Mouse (Mus musculus): Measurements from ENCODE around the gene Dnm3. TPM values are rescaled to one million over a fixed set of nuclear protein-coding genes. Genes with fewer than 3 reads are reported as not detected.

The Dnm3 gene
- polyA plus RNA-seq, 1 experiment from 2014 or later, result 1.5 TPM

DNA sequence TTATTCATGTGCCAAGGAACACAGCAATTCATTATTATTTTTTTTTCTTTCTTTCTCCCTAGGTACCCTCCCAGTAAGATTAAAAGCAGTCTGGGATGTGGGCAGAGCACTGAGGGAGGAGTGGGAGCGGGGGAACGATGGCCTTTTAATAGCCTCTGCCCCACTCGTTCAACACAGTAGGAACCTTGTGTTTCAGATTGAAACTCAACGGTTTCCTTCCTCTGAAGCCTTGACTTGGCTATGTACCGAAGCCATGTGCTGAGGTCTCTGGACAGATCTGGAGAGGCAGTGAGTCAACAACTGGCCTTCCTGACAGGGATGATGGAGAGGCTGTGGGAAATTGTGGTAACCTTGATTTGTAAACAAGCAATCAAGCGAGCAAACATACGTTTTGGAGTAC lies 438.0 kb downstream of the Dnm3 start:
- Histone ChIP-seq H3K36me3 (ENCODE audit: control insufficient read depth, insufficient read depth, low read length) (no peaks in the 10 kb centered on the region), H3K27me3 (ENCODE audit: control insufficient read depth, insufficient read depth, low read length) (no peaks in the 10 kb centered on the region), H3K27ac (ENCODE audit: low read depth, low read length) (peak overlapping the region; percentile 46), H3K4me2 (no peak overlapping the region), H3K4me3 (ENCODE audit: low read depth, low read length) (no peak overlapping the region), H3K9ac (ENCODE audit: low read depth, low read length) (no peak overlapping the region), H3K9me3 (replicated peaks; ENCODE audit: control insufficient read depth, low read length) (no peaks in the 10 kb centered on the region), H3K4me1 (ENCODE audit: control insufficient read depth, insufficient read depth, low read length) (peaks cover 2% of the 10 kb centered on the region; the same call in 1 of the 2 replicates)
- 41% methylated on average over 7 of the region's 7 CpGs for WGBS (ENCODE audit: insufficient replicate concordance)
- ATAC-seq (replicated peaks; ENCODE audit: insufficient number of reproducible peaks, low FRiP score, low TSS enrichment), result no peak

DNA sequence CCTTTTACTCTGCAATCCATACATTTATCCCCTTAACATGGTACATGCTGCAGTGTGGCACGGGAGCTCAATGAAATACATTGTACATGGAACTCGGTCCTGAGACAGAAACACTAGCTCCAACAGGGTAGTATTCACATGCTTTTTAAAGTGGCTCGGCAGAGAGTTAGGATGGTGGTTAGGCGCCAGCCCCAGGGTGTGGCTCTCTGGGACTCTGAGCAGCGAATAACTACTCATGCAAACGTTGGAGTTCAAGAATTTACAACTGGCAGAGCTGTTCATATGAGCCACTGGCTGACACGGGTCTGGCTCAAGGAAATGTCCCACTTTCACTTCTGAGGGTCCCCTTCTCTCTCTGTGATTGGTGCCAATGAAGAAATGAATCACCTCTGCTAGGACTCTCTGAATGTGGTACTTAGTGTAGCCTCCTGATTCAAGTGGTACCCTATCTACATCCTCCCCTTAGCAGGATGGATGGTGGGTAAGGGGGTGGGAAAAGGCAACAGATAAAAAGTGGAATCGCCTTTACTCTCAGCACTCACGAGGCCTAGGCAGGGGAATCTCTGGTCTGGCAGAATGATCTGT lies 438.7 kb downstream of the Dnm3 start:
- WGBS (ENCODE audit: insufficient replicate concordance), result 53% methylated on average over 9 of the region's 9 CpGs
- Histone ChIP-seq H3K4me2 (no peak overlapping the region), H3K9ac (ENCODE audit: low read depth, low read length) (no peak overlapping the region), H3K36me3 (ENCODE audit: control insufficient read depth, insufficient read depth, low read length) (no peaks in the 10 kb centered on the region), H3K4me3 (ENCODE audit: low read depth, low read length) (no peak overlapping the region), H3K27me3 (ENCODE audit: control insufficient read depth, insufficient read depth, low read length) (no peaks in the 10 kb centered on the region), H3K27ac (ENCODE audit: low read depth, low read length) (peak overlapping the region; percentile 76), H3K4me1 (ENCODE audit: control insufficient read depth, insufficient read depth, low read length) (peaks cover 2% of the 10 kb centered on the region; the same call in 1 of the 2 replicates), H3K9me3 (replicated peaks; ENCODE audit: control insufficient read depth, low read length) (no peaks in the 10 kb centered on the region)
- ATAC-seq (replicated peaks; ENCODE audit: insufficient number of reproducible peaks, low FRiP score, low TSS enrichment), result no peak

GRCm38 (mm10) chr1:162038431-162038830 lies 439.4 kb downstream of the Dnm3 start:
- H3K36me3 ChIP-seq (ENCODE audit: control insufficient read depth, insufficient read depth, low read length), result no peaks in the 10 kb centered on the region
- H3K4me1 ChIP-seq (ENCODE audit: control insufficient read depth, insufficient read depth, low read length), result peaks cover 2% of the 10 kb centered on the region; the same call in 1 of the 2 replicates
- H3K27me3 ChIP-seq (ENCODE audit: control insufficient read depth, insufficient read depth, low read length), result no peaks in the 10 kb centered on the region
- H3K27ac ChIP-seq (ENCODE audit: low read depth, low read length), result peak overlapping the region; percentile 76
- ATAC-seq (replicated peaks; ENCODE audit: insufficient number of reproducible peaks, low FRiP score, low TSS enrichment), result no peak
- H3K4me2 ChIP-seq, result no peak overlapping the region
- H3K4me3 ChIP-seq (ENCODE audit: low read depth, low read length), result no peak overlapping the region
- WGBS (ENCODE audit: insufficient replicate concordance), result 46% methylated on average over 5 of the region's 5 CpGs
- no peak overlapping the region for H3K9ac ChIP-seq (ENCODE audit: low read depth, low read length)
- no peaks in the 10 kb centered on the region for H3K9me3 ChIP-seq (replicated peaks; ENCODE audit: control insufficient read depth, low read length)

DNA sequence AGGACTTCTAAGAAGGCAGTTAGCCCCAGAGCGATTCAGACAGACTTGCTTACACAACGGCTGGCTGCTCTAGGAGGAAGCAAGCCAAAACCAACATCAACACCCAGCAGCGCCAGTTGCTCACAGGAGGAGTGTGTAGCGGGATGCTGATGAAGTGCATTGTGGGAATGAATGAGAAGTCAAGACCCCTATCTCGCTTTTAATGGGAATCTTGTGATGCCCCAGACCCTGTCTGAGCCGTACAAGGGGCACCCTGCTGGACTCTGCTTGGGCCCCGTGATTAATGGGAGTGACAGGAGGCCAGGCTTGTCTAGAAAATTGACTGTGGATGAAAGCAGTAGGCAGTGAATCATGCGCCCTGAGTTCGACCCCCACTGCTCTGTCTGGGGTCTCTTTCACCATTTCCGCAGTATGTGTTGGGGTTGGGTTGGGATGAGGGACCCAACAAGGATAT lies 439.8 kb downstream of the Dnm3 start:
- no peak overlapping the region for H3K4me3 ChIP-seq (ENCODE audit: low read depth, low read length)
- H3K27me3 ChIP-seq (ENCODE audit: control insufficient read depth, insufficient read depth, low read length), result no peaks in the 10 kb centered on the region
- no peak overlapping the region for H3K4me2 ChIP-seq
- H3K36me3 ChIP-seq (ENCODE audit: control insufficient read depth, insufficient read depth, low read length), result no peaks in the 10 kb centered on the region
- no peak overlapping the region for H3K9ac ChIP-seq (ENCODE audit: low read depth, low read length)
- no peak; the same call in 1 of the 2 replicates for ATAC-seq (replicated peaks; ENCODE audit: insufficient number of reproducible peaks, low FRiP score, low TSS enrichment)
- H3K27ac ChIP-seq (ENCODE audit: low read depth, low read length), result peak overlapping the region; percentile 76
- H3K9me3 ChIP-seq (replicated peaks; ENCODE audit: control insufficient read depth, low read length), result no peaks in the 10 kb centered on the region
- H3K4me1 ChIP-seq (ENCODE audit: control insufficient read depth, insufficient read depth, low read length), result peaks cover 2% of the 10 kb centered on the region; the same call in 1 of the 2 replicates
- 57% methylated on average over 10 of the region's 10 CpGs for WGBS (ENCODE audit: insufficient replicate concordance)

- no peak for ATAC-seq (replicated peaks; ENCODE audit: insufficient number of reproducible peaks, low FRiP score, low TSS enrichment)
- 0 out of 2 replicates have a peak, but pooled peaks cover 2% of the 10 kb centered on the region for H3K9me3 ChIP-seq (replicated peaks; ENCODE audit: control insufficient read depth, low read length)
- peaks cover 2% of the 10 kb centered on the region; the same call in 1 of the 2 replicates for H3K4me1 ChIP-seq (ENCODE audit: control insufficient read depth, insufficient read depth, low read length)
- WGBS (ENCODE audit: insufficient replicate concordance), result 67% methylated on average over 6 of the region's 6 CpGs
- no peak overlapping the region for H3K9ac ChIP-seq (ENCODE audit: low read depth, low read length)
- H3K4me2 ChIP-seq, result no peak overlapping the region
- no peaks in the 10 kb centered on the region for H3K36me3 ChIP-seq (ENCODE audit: control insufficient read depth, insufficient read depth, low read length)
- H3K27ac ChIP-seq (ENCODE audit: low read depth, low read length), result peak overlapping the region; percentile 76
- H3K27me3 ChIP-seq (ENCODE audit: control insufficient read depth, insufficient read depth, low read length), result no peaks in the 10 kb centered on the region
- H3K4me3 ChIP-seq (ENCODE audit: low read depth, low read length), result no peak overlapping the region
Observed at GRCm38 (mm10) chr1:162037185-162037765, 440.6 kb downstream of the Dnm3 start.

GRCm38 (mm10) chr1:162036461-162036835 lies 441.4 kb downstream of the Dnm3 start:
- WGBS (ENCODE audit: insufficient replicate concordance), result 36% methylated on average over 5 of the region's 5 CpGs
- Histone ChIP-seq H3K9ac (ENCODE audit: low read depth, low read length) (no peak overlapping the region), H3K9me3 (replicated peaks; ENCODE audit: control insufficient read depth, low read length) (0 out of 2 replicates have a peak, but pooled peaks cover 2% of the 10 kb centered on the region), H3K4me1 (ENCODE audit: control insufficient read depth, insufficient read depth, low read length) (peaks cover 2% of the 10 kb centered on the region; the same call in 1 of the 2 replicates), H3K27me3 (ENCODE audit: control insufficient read depth, insufficient read depth, low read length) (no peaks in the 10 kb centered on the region), H3K27ac (ENCODE audit: low read depth, low read length) (peak overlapping the region; percentile 65), H3K4me2 (no peak overlapping the region), H3K36me3 (ENCODE audit: control insufficient read depth, insufficient read depth, low read length) (no peaks in the 10 kb centered on the region), H3K4me3 (ENCODE audit: low read depth, low read length) (no peak overlapping the region)
- ATAC-seq (replicated peaks; ENCODE audit: insufficient number of reproducible peaks, low FRiP score, low TSS enrichment), result no peak

- WGBS (ENCODE audit: insufficient replicate concordance), result 84% methylated on average over 6 of the region's 6 CpGs
- Histone ChIP-seq H3K27me3 (ENCODE audit: control insufficient read depth, insufficient read depth, low read length) (no peaks in the 10 kb centered on the region), H3K4me3 (ENCODE audit: low read depth, low read length) (no peak overlapping the region), H3K27ac (ENCODE audit: low read depth, low read length) (peak overlapping the region; percentile 65), H3K4me1 (ENCODE audit: control insufficient read depth, insufficient read depth, low read length) (peaks cover 2% of the 10 kb centered on the region; the same call in 1 of the 2 replicates), H3K9ac (ENCODE audit: low read depth, low read length) (no peak overlapping the region), H3K4me2 (no peak overlapping the region), H3K9me3 (replicated peaks; ENCODE audit: control insufficient read depth, low read length) (0 out of 2 replicates have a peak, but pooled peaks cover 2% of the 10 kb centered on the region), H3K36me3 (ENCODE audit: control insufficient read depth, insufficient read depth, low read length) (no peaks in the 10 kb centered on the region)
- no peak for ATAC-seq (replicated peaks; ENCODE audit: insufficient number of reproducible peaks, low FRiP score, low TSS enrichment)
Observed at GRCm38 (mm10) chr1:162035800-162036460, 441.9 kb downstream of the Dnm3 start.

DNA sequence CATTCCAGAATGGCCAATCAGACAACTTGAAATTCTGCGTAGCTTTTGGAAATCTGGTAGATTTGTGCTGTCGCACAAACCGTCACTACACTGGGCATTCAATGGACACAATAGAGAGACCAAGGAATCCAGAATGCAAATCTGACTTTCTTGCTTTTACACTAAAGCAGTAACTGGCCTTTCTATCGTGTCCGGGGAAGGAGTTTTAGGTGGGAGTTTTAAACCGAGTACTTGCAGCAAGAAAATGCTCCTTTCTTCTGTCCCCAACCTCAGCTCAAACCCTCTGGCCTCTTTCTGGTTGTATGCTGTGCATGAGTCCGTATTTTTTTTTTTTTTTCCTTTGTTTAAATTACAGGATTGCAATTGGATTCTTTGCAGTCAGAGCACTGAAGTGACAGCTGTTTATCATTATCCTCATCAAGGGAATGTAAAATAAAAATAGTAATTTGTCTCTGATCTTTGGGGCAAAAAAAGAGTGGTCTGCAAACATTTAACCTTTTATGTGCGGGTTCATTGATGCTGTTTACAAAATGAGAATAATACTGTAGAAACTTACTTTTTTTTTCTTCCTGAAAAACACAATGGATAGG lies 454.1 kb downstream of the Dnm3 start:
- Histone ChIP-seq H3K36me3 (ENCODE audit: control insufficient read depth, insufficient read depth, low read length) (no peaks in the 10 kb centered on the region), H3K4me2 (no peak overlapping the region), H3K27me3 (ENCODE audit: control insufficient read depth, insufficient read depth, low read length) (no peaks in the 10 kb centered on the region), H3K9me3 (replicated peaks; ENCODE audit: control insufficient read depth, low read length) (no peaks in the 10 kb centered on the region), H3K27ac (ENCODE audit: low read depth, low read length) (no peak overlapping the region), H3K9ac (ENCODE audit: low read depth, low read length) (no peak overlapping the region), H3K4me1 (ENCODE audit: control insufficient read depth, insufficient read depth, low read length) (peaks cover 8% of the 10 kb centered on the region), H3K4me3 (ENCODE audit: low read depth, low read length) (no peak overlapping the region)
- WGBS (ENCODE audit: insufficient replicate concordance), result 73% methylated on average over 8 of the region's 8 CpGs
- ATAC-seq (replicated peaks; ENCODE audit: insufficient number of reproducible peaks, low FRiP score, low TSS enrichment), result no peak

All from heart, embryonic 11.5 days (tissue).